ENCODE assay signal across 8 mouse cellular contexts in genomic region chr7:27804297-27805030, GRCm38 (mm10). TPM values are rescaled to one million over a fixed set of nuclear protein-coding genes. Genes with fewer than 3 reads are reported as not detected.
DNase-seq lines count a peak whose midpoint lies in the region; ATAC-seq and TF ChIP-seq lines count a peak whose summit lies in the region.

No protein-coding gene starts in this region.

- no peaks in the 10 kb centered on the region for H3K9me3 ChIP-seq in heart, embryonic 11.5 days (replicated peaks; ENCODE audit: control insufficient read depth, low read length)
- H3K9me3 ChIP-seq in kidney, embryonic 16.5 days (ENCODE audit: low read length), result no peaks in the 10 kb centered on the region

- peaks cover 3% of the 10 kb centered on the region; the same call in 1 of the 2 replicates for H3K79me2 ChIP-seq in liver, adult 2 months (ENCODE audit: control insufficient read depth, insufficient read depth, low read length)
- H3K79me2 ChIP-seq in myocyte (ENCODE audit: control insufficient read depth, insufficient read depth), result peaks cover 5% of the 10 kb centered on the region

- peak overlapping the region; percentile 87 for H3K9ac ChIP-seq in heart, embryonic 11.5 days (ENCODE audit: low read depth, low read length)
- peak overlapping the region; percentile 85 for H3K9ac ChIP-seq in kidney, embryonic 16.5 days (replicated peaks; ENCODE audit: low read length)
- peak overlapping the region; percentile 79 for H3K9ac ChIP-seq in liver, adult 2 months (ENCODE audit: low read depth, low read length)

- peak overlapping the region; percentile 85 for H3K4me2 ChIP-seq in heart, embryonic 11.5 days
- H3K4me2 ChIP-seq in kidney, embryonic 16.5 days (replicated peaks; ENCODE audit: low read depth, low read length), result peak overlapping the region; percentile 67
- H3K4me2 ChIP-seq in myocyte (ENCODE audit: low read depth), result peak overlapping the region; percentile 95

- peak overlapping the region; percentile 42 for H3K27ac ChIP-seq in heart, embryonic 11.5 days (ENCODE audit: low read depth, low read length)
- H3K27ac ChIP-seq in kidney, embryonic 16.5 days (ENCODE audit: low read length), result peak overlapping the region; percentile 84
- no peak overlapping the region for H3K27ac ChIP-seq in liver, adult 2 months (replicated peaks; ENCODE audit: insufficient read depth, low read depth, low read length)

- peak overlapping the region; percentile 22 for H3ac ChIP-seq in myocyte (ENCODE audit: control insufficient read depth, insufficient read length)

- DNase-seq in B cell, adult 2 months, result peak; percentile 58 to 63
- DNase-seq in brain, adult 2 months (ENCODE audit: low read depth, low spot score), result peak; percentile 95
- peak; percentile 82 for DNase-seq in liver, adult 2 months (ENCODE audit: extremely low read depth, low read depth, low spot score)
- peak; percentile 63 for DNase-seq in splenic B cell, adult 2 months (ENCODE audit: low read depth, low spot score)

- ATAC-seq in erythroblast, adult 5-6 weeks (replicated peaks; ENCODE audit: low FRiP score, poor library complexity, severe bottlenecking), result peak; percentile 86
- ATAC-seq in heart, embryonic 11.5 days (replicated peaks; ENCODE audit: insufficient number of reproducible peaks, low FRiP score, low TSS enrichment), result peak; percentile 87
- ATAC-seq in kidney, embryonic 16.5 days (ENCODE audit: low FRiP score, low TSS enrichment), result peak; percentile 95

- H3K4me3 ChIP-seq in heart, embryonic 11.5 days (ENCODE audit: low read depth, low read length), result peak overlapping the region; percentile 82
- peak overlapping the region; percentile 71 for H3K4me3 ChIP-seq in kidney, embryonic 16.5 days (ENCODE audit: low read length)
- peak overlapping the region; percentile 63 for H3K4me3 ChIP-seq in liver, adult 2 months (ENCODE audit: insufficient read depth, low read depth, low read length)
- peak overlapping the region; percentile 69 for H3K4me3 ChIP-seq in myocyte

- no peaks in the 10 kb centered on the region for H3K4me1 ChIP-seq in heart, embryonic 11.5 days (ENCODE audit: control insufficient read depth, insufficient read depth, low read length)
- H3K4me1 ChIP-seq in kidney, embryonic 16.5 days (ENCODE audit: insufficient read depth, low read length), result peaks cover 7% of the 10 kb centered on the region
- H3K4me1 ChIP-seq in liver, adult 2 months (ENCODE audit: control insufficient read depth, insufficient read depth, low read length), result peaks cover 2% of the 10 kb centered on the region; the same call in 1 of the 2 replicates

- peaks cover 4% of the 10 kb centered on the region; the same call in 1 of the 2 replicates for H3K36me3 ChIP-seq in heart, embryonic 11.5 days (ENCODE audit: control insufficient read depth, insufficient read depth, low read length)
- peaks cover 7% of the 10 kb centered on the region; the same call in 1 of the 2 replicates for H3K36me3 ChIP-seq in kidney, embryonic 16.5 days (ENCODE audit: insufficient read depth, low read length)
- H3K36me3 ChIP-seq in liver, adult 2 months (ENCODE audit: control insufficient read depth, insufficient read depth, low read length), result peaks cover 9% of the 10 kb centered on the region; the same call in 1 of the 2 replicates
- peaks cover 4% of the 10 kb centered on the region for H3K36me3 ChIP-seq in myocyte (ENCODE audit: control insufficient read depth, insufficient read depth)
- H3K36me3 ChIP-seq in splenic B cell, adult 2 months (ENCODE audit: control insufficient read depth, insufficient read depth, low read length, poor library complexity, severe bottlenecking), result peaks cover 5% of the 10 kb centered on the region; the same call in 1 of the 2 replicates

- TF ChIP-seq CTCF in liver, adult 2 months (IDR thresholded peaks at IDR 0.05; ENCODE audit: low read depth, low read length), result no peak

- WGBS in heart, embryonic 11.5 days (ENCODE audit: insufficient replicate concordance), result under 1% methylated on average over 25 of the region's 25 CpGs
- WGBS in kidney, embryonic 16.5 days, result under 1% methylated on average over 25 of the region's 25 CpGs
- WGBS in liver, adult 2 months, result under 1% methylated on average over 25 of the region's 25 CpGs

- TF ChIP-seq POLR2A in liver, adult 2 months (IDR thresholded peaks at IDR 0.05; ENCODE audit: extremely low read depth, insufficient read depth, low read length), result peak; percentile 51; the same call in 1 of the 2 replicates
- peak; percentile 65 for TF ChIP-seq POLR2A in myocyte (IDR thresholded peaks at IDR 0.05; ENCODE audit: insufficient read length, low read depth)

- H3K27me3 ChIP-seq in heart, embryonic 11.5 days (ENCODE audit: control insufficient read depth, insufficient read depth, low read length), result no peaks in the 10 kb centered on the region
- no peaks in the 10 kb centered on the region for H3K27me3 ChIP-seq in kidney, embryonic 16.5 days (ENCODE audit: insufficient read depth, low read length)
- H3K27me3 ChIP-seq in liver, adult 2 months (ENCODE audit: control insufficient read depth, insufficient read depth, low read length), result no peaks in the 10 kb centered on the region
- H3K27me3 ChIP-seq in myocyte (ENCODE audit: control insufficient read depth, insufficient read depth, insufficient read length), result no peaks in the 10 kb centered on the region
- H3K27me3 ChIP-seq in splenic B cell, adult 2 months (ENCODE audit: control insufficient read depth, insufficient read depth, low read length, poor library complexity, severe bottlenecking), result no peaks in the 10 kb centered on the region

TF ChIP-seq in myocyte, 11 proteins besides CTCF, POLR2A, EP300 and RAD21:
- TF ChIP-seq SRF (IDR thresholded peaks at IDR 0.05; ENCODE audit: control insufficient read depth, insufficient read length, low read depth) (peak; percentile 92), CEBPB (IDR thresholded peaks at IDR 0.05; ENCODE audit: insufficient read depth, poor library complexity, severe bottlenecking) (no peak), MYOD1 (IDR thresholded peaks at IDR 0.05; ENCODE audit: control insufficient read depth in 1 of 3, insufficient read length in 2 of 3, low read depth in 2 of 3) (no peak), POLR2AphosphoS2 (IDR thresholded peaks at IDR 0.05; ENCODE audit: insufficient read length, low read depth) (peak; percentile 65), USF1 (IDR thresholded peaks at IDR 0.05; ENCODE audit: low read depth) (no peak), E2F4 (IDR thresholded peaks at IDR 0.05; ENCODE audit: insufficient read depth) (peak; percentile 75)

RNA-seq across cellular contexts. Expression of gene Zfp626, which starts 2.5 kb away (rescaled TPM):
- total RNA-seq in erythroblast, adult 5-6 weeks (2015; ENCODE audit: low replicate concordance), result 1.5 and 6.7 TPM in 2 replicates
- total RNA-seq in erythroblast, adult 5-6 weeks (2017; ENCODE audit: low replicate concordance), result 0.68 and 2.8 TPM in 2 replicates
- 1.5 and 2.1 TPM in 2 replicates for polyA plus RNA-seq in heart, embryonic 11.5 days (2014; fragmentation: Nextera tagmentation; extraction: Ambion mirVana)
- polyA plus RNA-seq in kidney, embryonic 16.5 days (2015; fragmentation: Nextera tagmentation; extraction: Ambion mirVana), result 1.8 and 2.5 TPM in 2 replicates
- total RNA-seq in liver, adult 2 months (2014; rRNA removed), result 3.2 and 3.4 TPM in 2 replicates
- 0.26 and 0.35 TPM in 2 replicates for polyA plus RNA-seq in liver, adult 2 months (2012; rRNA removed)
- polyA plus RNA-seq in myocyte (2012; fragmentation: generic; extraction: Trizol), result 0.80 TPM

RNA-seq across cellular contexts. Expression of gene Zfp59, which starts 33.9 kb away (rescaled TPM):
- 0.63 and 1.9 TPM in 2 replicates for total RNA-seq in erythroblast, adult 5-6 weeks (2015; ENCODE audit: low replicate concordance)
- 2.0 and 2.4 TPM in 2 replicates for total RNA-seq in erythroblast, adult 5-6 weeks (2017; ENCODE audit: low replicate concordance)
- 5.5 and 6.5 TPM in 2 replicates for polyA plus RNA-seq in heart, embryonic 11.5 days (2014; fragmentation: Nextera tagmentation; extraction: Ambion mirVana)
- 9.1 and 9.6 TPM in 2 replicates for polyA plus RNA-seq in kidney, embryonic 16.5 days (2015; fragmentation: Nextera tagmentation; extraction: Ambion mirVana)
- 2.5 TPM in 2 replicates for total RNA-seq in liver, adult 2 months (2014; rRNA removed)
- polyA plus RNA-seq in liver, adult 2 months (2012; rRNA removed), result 0.27 and 0.31 TPM in 2 replicates
- 1.2 TPM for polyA plus RNA-seq in myocyte (2012; fragmentation: generic; extraction: Trizol)

RNA-seq across cellular contexts. Expression of gene Zfp607a, which starts 52.9 kb away (rescaled TPM):
- 0.58 and 1.0 TPM in 2 replicates for total RNA-seq in erythroblast, adult 5-6 weeks (2015; ENCODE audit: low replicate concordance)
- 1.1 and 2.6 TPM in 2 replicates for total RNA-seq in erythroblast, adult 5-6 weeks (2017; ENCODE audit: low replicate concordance)
- 3.1 and 3.7 TPM in 2 replicates for polyA plus RNA-seq in heart, embryonic 11.5 days (2014; fragmentation: Nextera tagmentation; extraction: Ambion mirVana)
- 3.9 and 4.7 TPM in 2 replicates for polyA plus RNA-seq in kidney, embryonic 16.5 days (2015; fragmentation: Nextera tagmentation; extraction: Ambion mirVana)
- total RNA-seq in liver, adult 2 months (2014; rRNA removed), result 1.9 and 2.6 TPM in 2 replicates
- polyA plus RNA-seq in liver, adult 2 months (2012; rRNA removed), result 0.30 and 0.33 TPM in 2 replicates
- 0.65 TPM for polyA plus RNA-seq in myocyte (2012; fragmentation: generic; extraction: Trizol)
